Mouse (Mus musculus): ENCODE results near the gene Sec14l2. TPM values are rescaled to one million over a fixed set of nuclear protein-coding genes. Genes with fewer than 3 reads are reported as not detected.

Gene Sec14l2
- total and polyA plus RNA-seq, 3 experiments: 16.7 to 24.2 (median 21.5) TPM

DNA sequence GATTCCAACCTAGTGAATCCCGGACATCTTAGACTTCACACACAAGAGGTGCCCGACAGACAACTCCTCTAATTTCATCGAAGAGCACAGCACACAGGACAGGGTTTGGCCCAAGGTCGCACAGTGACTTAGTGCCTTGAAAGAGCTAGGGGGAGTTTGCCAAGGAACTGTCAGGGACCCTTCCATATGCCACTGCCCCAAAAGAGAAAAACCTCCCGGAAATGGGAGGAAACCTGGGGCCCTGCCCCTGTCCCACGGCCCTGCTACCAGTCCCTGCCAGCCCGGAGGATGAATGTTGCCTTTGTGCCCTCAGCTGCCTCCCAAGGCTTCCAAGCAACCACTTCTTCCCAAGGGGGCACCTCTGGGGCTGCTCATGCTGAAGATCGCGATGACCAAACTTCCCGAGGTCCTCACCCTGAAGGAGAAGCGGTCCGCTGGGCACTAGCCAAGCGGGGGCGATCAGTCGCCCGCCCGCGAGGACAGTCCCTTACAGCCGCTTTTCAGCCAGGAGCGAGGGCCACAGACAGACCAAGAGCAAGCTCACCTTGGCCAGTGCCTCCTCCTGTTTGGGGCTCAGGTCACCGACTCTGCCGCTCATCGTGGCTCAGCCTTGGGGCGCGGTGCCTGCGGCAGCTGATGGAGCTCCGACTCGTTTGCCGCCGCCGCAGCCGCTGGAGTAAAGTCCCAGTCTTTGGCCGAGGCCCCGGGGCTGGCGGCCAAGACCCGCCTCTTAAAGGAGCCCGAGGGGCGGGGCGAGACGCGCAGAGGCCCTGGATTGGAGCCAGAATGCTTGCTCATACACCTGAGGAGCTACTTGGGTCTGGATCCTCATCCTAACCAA lies 4.9 kb downstream of the Sec14l2 start:
- in situ Hi-C loops (cut with MboI; ENCODE audit: low pct_ligation_motif_present, low pct_unique_long_range_greater_than_20kb, low sequenced_read_pairs) (no loop called here), dilution Hi-C loops (cut with MboI; ENCODE audit: extremely low pct_ligation_motif_present, extremely low pct_unique_long_range_greater_than_20kb, low sequenced_read_pairs) (no loop called here)
- H3K27ac ChIP-seq (ENCODE audit: insufficient read depth, low read depth): no peak overlapping the region
- H3K27me3 ChIP-seq (replicated peaks): no peaks in the 10 kb centered on the region
- no peaks in the 10 kb centered on the region for H3K9me3 ChIP-seq (replicated peaks; ENCODE audit: low read length)
- TF ChIP-seq RAD21 (IDR thresholded peaks at IDR 0.05; ENCODE audit: low read depth, low read length) (no peak), EP300 (IDR thresholded peaks at IDR 0.05; ENCODE audit: low read length) (no peak), POLR2A (IDR thresholded peaks at IDR 0.05; ENCODE audit: low read depth, low read length) (no peak), MEF2A (IDR thresholded peaks at IDR 0.05; ENCODE audit: borderline replicate concordance, low read depth, low read length) (no peak), E2F4 (IDR thresholded peaks at IDR 0.05; ENCODE audit: insufficient replicate concordance, low read depth, low read length) (no peak), NRF1 (IDR thresholded peaks at IDR 0.05; ENCODE audit: low read depth, low read length) (no peak), CHD1 (IDR thresholded peaks at IDR 0.05; ENCODE audit: low read depth, low read length) (no peak)
- no peak overlapping the region for H3K9ac ChIP-seq (ENCODE audit: insufficient read depth, low read depth)
- no peak for DNase-seq (ENCODE audit: extremely low read depth)
- H3K79me2 ChIP-seq (replicated peaks; ENCODE audit: control insufficient read depth, extremely low read depth, insufficient read depth, poor library complexity, severe bottlenecking): no peaks in the 10 kb centered on the region
- H3K4me1 ChIP-seq (ENCODE audit: control insufficient read depth in 1 of 2, insufficient read depth in 2 of 2): peaks cover 5 to 17% of the 10 kb centered on the region in 2 experiments
- H3K4me3 ChIP-seq (replicated peaks in 1 of 3; ENCODE audit: low read depth in 2 of 3, low read length in 2 of 3, poor library complexity in 1 of 3): no peak overlapping the region
- H3K36me3 ChIP-seq (replicated peaks in 1 of 2; ENCODE audit: control insufficient read depth in 1 of 2, insufficient read depth in 1 of 2, low read length in 1 of 2): peaks cover 15 to 72% of the 10 kb centered on the region in 2 experiments
- H3K4me2 ChIP-seq (ENCODE audit: insufficient read depth, low read depth, poor library complexity, severe bottlenecking): no peak overlapping the region

DNA sequence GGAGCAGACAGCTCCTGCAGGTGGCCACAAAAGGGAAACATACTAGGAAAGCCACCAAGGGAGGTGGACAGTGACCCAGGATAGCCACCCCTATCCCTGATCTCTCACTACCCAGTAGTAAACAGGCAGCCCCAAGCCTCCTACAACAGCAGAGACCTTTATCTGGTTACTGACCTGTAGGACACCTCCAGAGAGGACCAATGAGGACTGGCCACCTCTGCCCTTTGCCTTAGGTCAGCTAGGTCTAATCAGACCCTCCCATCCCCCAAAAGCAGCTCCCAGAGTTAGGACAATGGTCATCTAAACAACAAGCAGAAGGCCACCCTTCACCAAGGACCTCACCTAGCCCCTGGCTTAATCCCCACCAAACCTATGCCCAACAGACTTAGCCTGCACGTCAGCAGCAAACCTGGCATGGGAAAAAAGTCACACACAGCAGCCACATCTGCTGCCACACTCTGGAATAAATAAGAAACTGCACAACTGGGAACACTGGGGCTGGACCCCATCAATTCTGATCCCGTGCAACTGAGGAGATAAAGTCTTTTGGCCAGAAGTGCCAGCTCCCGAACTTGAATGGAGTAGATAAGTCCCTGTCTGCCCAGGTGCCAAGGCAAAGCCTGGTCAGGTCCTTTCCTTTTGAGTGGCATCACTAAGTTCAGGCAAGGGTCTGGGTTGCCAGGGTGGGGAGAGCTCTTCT lies 5.7 kb downstream of the Sec14l2 start:
- H3K79me2 ChIP-seq (replicated peaks; ENCODE audit: control insufficient read depth, extremely low read depth, insufficient read depth, poor library complexity, severe bottlenecking): no peaks in the 10 kb centered on the region
- no peak overlapping the region for H3K9ac ChIP-seq (ENCODE audit: insufficient read depth, low read depth)
- dilution Hi-C loops (cut with MboI; ENCODE audit: extremely low pct_ligation_motif_present, extremely low pct_unique_long_range_greater_than_20kb, low sequenced_read_pairs): no loop called here
- DNase-seq (ENCODE audit: extremely low read depth): no peak
- H3K27ac ChIP-seq (ENCODE audit: insufficient read depth, low read depth): no peak overlapping the region
- peaks cover 5 to 17% of the 10 kb centered on the region in 2 experiments for H3K4me1 ChIP-seq (ENCODE audit: control insufficient read depth in 1 of 2, insufficient read depth in 2 of 2)
- H3K36me3 ChIP-seq (replicated peaks in 1 of 2; ENCODE audit: control insufficient read depth in 1 of 2, insufficient read depth in 1 of 2, low read length in 1 of 2): peaks cover 18 to 79% of the 10 kb centered on the region in 2 experiments
- in situ Hi-C loops (cut with MboI; ENCODE audit: low pct_ligation_motif_present, low pct_unique_long_range_greater_than_20kb, low sequenced_read_pairs): no loop called here
- H3K4me3 ChIP-seq (replicated peaks in 1 of 3; ENCODE audit: low read depth in 2 of 3, low read length in 2 of 3, poor library complexity in 1 of 3): no peak overlapping the region
- TF ChIP-seq MYC (IDR thresholded peaks at IDR 0.05; ENCODE audit: low read depth, low read length) (no peak), UBTF (IDR thresholded peaks at IDR 0.05; ENCODE audit: low read depth, low read length) (no peak), MXI1 (IDR thresholded peaks at IDR 0.05; ENCODE audit: low read depth, low read length) (no peak), EP300 (IDR thresholded peaks at IDR 0.05; ENCODE audit: low read length) (no peak), JUN (IDR thresholded peaks at IDR 0.05; ENCODE audit: insufficient read depth, low read depth, low read length) (no peak), ZKSCAN1 (IDR thresholded peaks at IDR 0.05; ENCODE audit: borderline replicate concordance, low read depth, low read length) (no peak), NRF1 (IDR thresholded peaks at IDR 0.05; ENCODE audit: low read depth, low read length) (no peak), CHD1 (IDR thresholded peaks at IDR 0.05; ENCODE audit: low read depth, low read length) (no peak), E2F4 (IDR thresholded peaks at IDR 0.05; ENCODE audit: insufficient replicate concordance, low read depth, low read length) (no peak), MAFK (IDR thresholded peaks at IDR 0.05; ENCODE audit: insufficient replicate concordance, low read length) (no peak)
- no peaks in the 10 kb centered on the region for H3K27me3 ChIP-seq (replicated peaks)
- no peak overlapping the region for H3K4me2 ChIP-seq (ENCODE audit: insufficient read depth, low read depth, poor library complexity, severe bottlenecking)
- H3K9me3 ChIP-seq (replicated peaks; ENCODE audit: low read length): no peaks in the 10 kb centered on the region

Measured in CH12.LX (cell line).